Mouse (Mus musculus) frontal cortex, postnatal 36 days (tissue): ENCODE data around the gene Gm10715.
"Not testable (repeated sequence)": the region's sequence is repeated elsewhere in the genome, so short reads cannot be mapped to it uniquely, and the experiment has no call there.

ENCODE experiments used
- DNase-seq, 2 experiments: peaks; one replicate each; pipeline ENCODE4 v3.0.0; 2022; ENCODE audit warnings: low spot score in 2 of 2

The Gm10715 gene

GRCm38 (mm10) chr9:3024912-3025467, 11.7 kb upstream of the Gm10715 start, which contains the start of gene Gm10717:
TSS of gene Gm10717 (plus strand) at chr9:3025417.
- DNase-seq: peak in 1 of 2 experiments; percentile 29

- DNase-seq: peak; percentile 32 to 40
Measured at GRCm38 (mm10) chr9:3025653-3026052, 11.0 kb upstream of the Gm10715 start.

GRCm38 (mm10) chr9:3026136-3026535, 10.5 kb upstream of the Gm10715 start:
- not testable (repeated sequence) for DNase-seq

- DNase-seq: not testable (repeated sequence)
Measured at GRCm38 (mm10) chr9:3026741-3027140, 9.9 kb upstream of the Gm10715 start.

GRCm38 (mm10) chr9:3027200-3027599, 9.5 kb upstream of the Gm10715 start:
- DNase-seq: not testable (repeated sequence)

- DNase-seq: peak in 1 of 2 experiments; percentile 22
Measured at GRCm38 (mm10) chr9:3029276-3030000, 7.2 kb upstream of the Gm10715 start.

GRCm38 (mm10) chr9:3030677-3031318, 5.9 kb upstream of the Gm10715 start:
- DNase-seq: not testable (repeated sequence)

GRCm38 (mm10) chr9:3034299-3034698, 2.4 kb upstream of the Gm10715 start, which contains the start of gene Gm17535:
TSS of gene Gm17535 (plus strand) at chr9:3034599.
- not testable (repeated sequence) for DNase-seq

GRCm38 (mm10) chr9:3038161-3038560, 1.5 kb downstream of the Gm10715 start:
- not testable (repeated sequence) for DNase-seq
